Mouse (Mus musculus) layer of hippocampus, postnatal 36 days (tissue): ENCODE data around the gene Nap1l1. TPM values are rescaled to one million over a fixed set of nuclear protein-coding genes. Genes with fewer than 3 reads are reported as not detected.
"Not testable (repeated sequence)": the region's sequence is repeated elsewhere in the genome, so short reads cannot be mapped to it uniquely, and the experiment has no call there.

Experiments used
- DNase-seq, 2 experiments: peaks; one replicate each; pipeline ENCODE4 v3.0.0; 2022
- total RNA-seq, 2 experiments: library from RNA; stranded (reverse); gene quantifications; 2 replicates each; pipeline ENCODE4 v1.2.3; 2021

Nap1l1 gene
- total RNA-seq = 100 to 1,000 TPM; 156 to 179 TPM

GRCm38 (mm10) chr10:111472686-111473510 lies at the start of gene Nap1l1:
Gene Nap1l1, plus strand, starts transcription at chr10:111473223.
- DNase-seq = peak; percentile 98

GRCm38 (mm10) chr10:111426491-111426890 lies 46.5 kb upstream of the Nap1l1 start:
- DNase-seq = no peak

GRCm38 (mm10) chr10:111433502-111433901 lies 39.5 kb upstream of the Nap1l1 start:
- no peak for DNase-seq

GRCm38 (mm10) chr10:111441034-111441440 lies 32.0 kb upstream of the Nap1l1 start:
- DNase-seq = no peak

GRCm38 (mm10) chr10:111444199-111444598 lies 28.8 kb upstream of the Nap1l1 start:
- DNase-seq = no peak

GRCm38 (mm10) chr10:111445939-111446671 lies 26.9 kb upstream of the Nap1l1 start:
- DNase-seq = no peak

GRCm38 (mm10) chr10:111446672-111447008 lies 26.4 kb upstream of the Nap1l1 start:
- DNase-seq = not testable (repeated sequence)

GRCm38 (mm10) chr10:111449662-111450061 lies 23.4 kb upstream of the Nap1l1 start:
- not testable (repeated sequence) for DNase-seq

GRCm38 (mm10) chr10:111451683-111452322 lies 21.2 kb upstream of the Nap1l1 start:
- no peak for DNase-seq

- no peak for DNase-seq
Measured at GRCm38 (mm10) chr10:111452426-111452825, 20.6 kb upstream of the Nap1l1 start.

GRCm38 (mm10) chr10:111454698-111455308 lies 18.2 kb upstream of the Nap1l1 start:
- no peak for DNase-seq

GRCm38 (mm10) chr10:111458088-111458487 lies 14.9 kb upstream of the Nap1l1 start:
- DNase-seq = no peak

- no peak for DNase-seq
Measured at GRCm38 (mm10) chr10:111459040-111459439, 14.0 kb upstream of the Nap1l1 start.

- no peak for DNase-seq
Measured at GRCm38 (mm10) chr10:111459874-111460273, 13.1 kb upstream of the Nap1l1 start.

- no peak for DNase-seq
Measured at GRCm38 (mm10) chr10:111460381-111460780, 12.6 kb upstream of the Nap1l1 start.

GRCm38 (mm10) chr10:111464833-111465232 lies 8.2 kb upstream of the Nap1l1 start:
- no peak for DNase-seq

- DNase-seq = no peak
Measured at GRCm38 (mm10) chr10:111465409-111465808, 7.6 kb upstream of the Nap1l1 start.

GRCm38 (mm10) chr10:111471166-111471565 lies 1.9 kb upstream of the Nap1l1 start:
- DNase-seq = no peak

- DNase-seq = peak in 1 of 2 experiments; percentile 49
Measured at GRCm38 (mm10) chr10:111473511-111474371, 718 bp downstream of the Nap1l1 start.

GRCm38 (mm10) chr10:111476301-111476700 lies 3.3 kb downstream of the Nap1l1 start:
- no peak for DNase-seq

GRCm38 (mm10) chr10:111476989-111477510 lies 4.0 kb downstream of the Nap1l1 start:
- no peak for DNase-seq
